Mouse (Mus musculus) limb, embryonic 15.5 days (tissue): Measurements from ENCODE around the gene Plekhg3. TPM values are rescaled to one million over a fixed set of nuclear protein-coding genes. Genes with fewer than 3 reads are reported as not detected.

Experiments
- ATAC-seq: fragments of 200-750 bp; cut with Nextera tagmentation; 2 replicates; pipeline ENCODE4 v1.8.0; 2017; ENCODE audit warnings: low read depth, moderate TSS enrichment; ENCODE audit not compliant: insufficient number of reproducible peaks, low FRiP score, low TSS enrichment
- H3K27ac ChIP-seq: fragments of 300-500 bp; sonication (generic); 2 replicates; pipeline ENCODE4 v1.5.1; 2015; ENCODE audit warnings: moderate library complexity, mild to moderate bottlenecking, inconsistent platforms
- H3K27me3 ChIP-seq: fragments of 300-500 bp; sonication (generic); 2 replicates; pipeline ENCODE4 v1.6.1; 2015; ENCODE audit warnings: inconsistent platforms
- H3K36me3 ChIP-seq: fragments of 300-500 bp; sonication (generic); 2 replicates; pipeline ENCODE4 v1.6.1; 2015; ENCODE audit warnings: inconsistent platforms
- H3K4me1 ChIP-seq: fragments of 300-500 bp; sonication (generic); 2 replicates; pipeline ENCODE4 v1.6.1; 2015; ENCODE audit warnings: inconsistent platforms
- H3K4me2 ChIP-seq: fragments of 300-500 bp; sonication (generic); 2 replicates; pipeline ENCODE4 v1.6.1; 2015; ENCODE audit warnings: mild to moderate bottlenecking, inconsistent platforms
- H3K4me3 ChIP-seq: fragments of 300-500 bp; sonication (generic); 2 replicates; pipeline ENCODE4 v1.5.1; 2015; ENCODE audit warnings: mild to moderate bottlenecking, inconsistent platforms
- H3K9ac ChIP-seq: fragments of 300-500 bp; sonication (generic); 2 replicates; pipeline ENCODE4 v1.6.1; 2015; ENCODE audit warnings: inconsistent platforms
- H3K9me3 ChIP-seq: fragments of 300-500 bp; sonication (generic); 2 replicates; pipeline ENCODE4 v1.6.1; 2016; ENCODE audit warnings: inconsistent platforms
- WGBS: fragments of 180-500 bp; shearing (Covaris S2); methylation state at CpG from one replicate; pipeline ENCODE4 v1.1.7; 2015; 5-methylcytosine and 5-hydroxymethylcytosine counted together
- polyA plus RNA-seq: library from polyadenylated mRNA; unstranded; fragments of >200 nt; fragmentation: Nextera tagmentation; extraction: Ambion mirVana; gene quantifications from 2 replicates; pipeline ENCODE4 v1.2.1, GENCODE M21; 2015

The Plekhg3 gene
- polyA plus RNA-seq, 1 experiment from 2014 or later, result 8.0 TPM

GRCm38 (mm10) chr12:76540701-76541221, 10.1 kb downstream of the Plekhg3 start:
- no peak overlapping the region for H3K4me2 ChIP-seq
- H3K9ac ChIP-seq, result no peak overlapping the region
- H3K9me3 ChIP-seq, result peaks cover 3% of the 10 kb centered on the region; the same call in 1 of the 2 replicates
- no peak overlapping the region for H3K4me3 ChIP-seq
- ATAC-seq, result no peak
- H3K4me1 ChIP-seq, result peaks cover 26% of the 10 kb centered on the region
- 69% methylated on average over 10 of the region's 10 CpGs for WGBS
- H3K27ac ChIP-seq, result no peak overlapping the region
- no peaks in the 10 kb centered on the region for H3K36me3 ChIP-seq
- no peaks in the 10 kb centered on the region for H3K27me3 ChIP-seq

GRCm38 (mm10) chr12:76541475-76541874, 10.8 kb downstream of the Plekhg3 start:
- Histone ChIP-seq H3K4me1 (peaks cover 32% of the 10 kb centered on the region), H3K9ac (no peak overlapping the region), H3K4me2 (no peak overlapping the region), H3K27ac (peak overlapping the region; percentile 30; the same call in 1 of the 2 replicates), H3K4me3 (no peak overlapping the region), H3K9me3 (peaks cover 3% of the 10 kb centered on the region; the same call in 1 of the 2 replicates), H3K36me3 (no peaks in the 10 kb centered on the region), H3K27me3 (no peaks in the 10 kb centered on the region)
- WGBS, result 24% methylated on average over 8 of the region's 8 CpGs
- ATAC-seq, result no peak

GRCm38 (mm10) chr12:76541879-76542278, 11.2 kb downstream of the Plekhg3 start:
- Histone ChIP-seq H3K9me3 (peaks cover 3% of the 10 kb centered on the region; the same call in 1 of the 2 replicates), H3K4me1 (peaks cover 34% of the 10 kb centered on the region), H3K27me3 (no peaks in the 10 kb centered on the region), H3K36me3 (no peaks in the 10 kb centered on the region), H3K27ac (peak overlapping the region; percentile 30; the same call in 1 of the 2 replicates), H3K9ac (no peak overlapping the region), H3K4me2 (no peak overlapping the region), H3K4me3 (no peak overlapping the region)
- no peak for ATAC-seq
- 38% methylated on average over 6 of the region's 6 CpGs for WGBS

- no peaks in the 10 kb centered on the region for H3K9me3 ChIP-seq
- H3K4me3 ChIP-seq, result 0 out of 2 replicates have a peak overlapping the region, but pooled peaks have one; percentile 18
- H3K36me3 ChIP-seq, result no peaks in the 10 kb centered on the region
- no peak overlapping the region for H3K9ac ChIP-seq
- H3K27me3 ChIP-seq, result no peaks in the 10 kb centered on the region
- H3K27ac ChIP-seq, result no peak overlapping the region
- WGBS, result 48% methylated on average over 15 of the region's 15 CpGs
- H3K4me2 ChIP-seq, result peak overlapping the region; percentile 45
- H3K4me1 ChIP-seq, result peaks cover 47% of the 10 kb centered on the region
- ATAC-seq, result no peak
Measured at GRCm38 (mm10) chr12:76545786-76546370, 15.2 kb downstream of the Plekhg3 start.

GRCm38 (mm10) chr12:76546383-76547276, 15.9 kb downstream of the Plekhg3 start:
- H3K4me3 ChIP-seq, result peak overlapping the region; percentile 18
- no peak for ATAC-seq
- peaks cover 39% of the 10 kb centered on the region for H3K4me1 ChIP-seq
- peak overlapping the region; percentile 64 for H3K27ac ChIP-seq
- H3K4me2 ChIP-seq, result peak overlapping the region; percentile 45
- 10% methylated on average over 28 of the region's 28 CpGs for WGBS
- H3K9me3 ChIP-seq, result no peaks in the 10 kb centered on the region
- no peak overlapping the region for H3K9ac ChIP-seq
- H3K36me3 ChIP-seq, result no peaks in the 10 kb centered on the region
- H3K27me3 ChIP-seq, result no peaks in the 10 kb centered on the region

- peaks cover 43% of the 10 kb centered on the region for H3K4me1 ChIP-seq
- WGBS, result 29% methylated on average over 13 of the region's 13 CpGs
- peak overlapping the region; percentile 64 for H3K27ac ChIP-seq
- no peaks in the 10 kb centered on the region for H3K9me3 ChIP-seq
- no peak overlapping the region; the same call in 1 of the 2 replicates for H3K4me3 ChIP-seq
- H3K27me3 ChIP-seq, result no peaks in the 10 kb centered on the region
- H3K9ac ChIP-seq, result no peak overlapping the region
- H3K4me2 ChIP-seq, result no peak overlapping the region
- no peaks in the 10 kb centered on the region for H3K36me3 ChIP-seq
- peak; percentile 55; the same call in 1 of the 2 replicates for ATAC-seq
Measured at GRCm38 (mm10) chr12:76547409-76548081, 16.9 kb downstream of the Plekhg3 start.

GRCm38 (mm10) chr12:76548082-76548423, 17.4 kb downstream of the Plekhg3 start:
- 15% methylated on average over 7 of the region's 7 CpGs for WGBS
- ATAC-seq, result no peak
- H3K9me3 ChIP-seq, result no peaks in the 10 kb centered on the region
- no peaks in the 10 kb centered on the region for H3K27me3 ChIP-seq
- H3K4me3 ChIP-seq, result no peak overlapping the region
- H3K27ac ChIP-seq, result 0 out of 2 replicates have a peak overlapping the region, but pooled peaks have one; percentile 33
- no peaks in the 10 kb centered on the region for H3K36me3 ChIP-seq
- no peak overlapping the region for H3K9ac ChIP-seq
- peaks cover 43% of the 10 kb centered on the region for H3K4me1 ChIP-seq
- no peak overlapping the region for H3K4me2 ChIP-seq

GRCm38 (mm10) chr12:76549203-76549602, 18.5 kb downstream of the Plekhg3 start:
- no peak for ATAC-seq
- no peak overlapping the region for H3K27ac ChIP-seq
- no peak overlapping the region for H3K4me3 ChIP-seq
- H3K4me1 ChIP-seq, result peaks cover 53% of the 10 kb centered on the region
- H3K9ac ChIP-seq, result no peak overlapping the region
- no peak overlapping the region for H3K4me2 ChIP-seq
- H3K27me3 ChIP-seq, result no peaks in the 10 kb centered on the region
- H3K36me3 ChIP-seq, result no peaks in the 10 kb centered on the region
- H3K9me3 ChIP-seq, result no peaks in the 10 kb centered on the region
- 68% methylated on average over 3 of the region's 3 CpGs for WGBS

GRCm38 (mm10) chr12:76552321-76552720, 21.6 kb downstream of the Plekhg3 start:
- Histone ChIP-seq H3K27ac (peak overlapping the region; percentile 68), H3K4me2 (no peak overlapping the region), H3K4me1 (peaks cover 52% of the 10 kb centered on the region), H3K9ac (no peak overlapping the region), H3K36me3 (no peaks in the 10 kb centered on the region), H3K9me3 (no peaks in the 10 kb centered on the region), H3K27me3 (no peaks in the 10 kb centered on the region), H3K4me3 (no peak overlapping the region)
- no peak for ATAC-seq
- WGBS, result 35% methylated on average over 8 of the region's 8 CpGs

- Histone ChIP-seq H3K4me3 (no peak overlapping the region), H3K36me3 (no peaks in the 10 kb centered on the region), H3K4me1 (peaks cover 45% of the 10 kb centered on the region), H3K9me3 (no peaks in the 10 kb centered on the region), H3K9ac (no peak overlapping the region), H3K27me3 (no peaks in the 10 kb centered on the region), H3K4me2 (no peak overlapping the region), H3K27ac (no peak overlapping the region)
- WGBS, result 77% methylated on average over 4 of the region's 4 CpGs
- ATAC-seq, result no peak
Measured at GRCm38 (mm10) chr12:76552958-76553357, 22.3 kb downstream of the Plekhg3 start.

GRCm38 (mm10) chr12:76553917-76554316, 23.2 kb downstream of the Plekhg3 start:
- H3K27ac ChIP-seq, result no peak overlapping the region
- H3K27me3 ChIP-seq, result no peaks in the 10 kb centered on the region
- H3K36me3 ChIP-seq, result no peaks in the 10 kb centered on the region
- ATAC-seq, result no peak
- no peaks in the 10 kb centered on the region for H3K9me3 ChIP-seq
- WGBS, result 66% methylated on average over 7 of the region's 7 CpGs
- H3K9ac ChIP-seq, result no peak overlapping the region
- peaks cover 37% of the 10 kb centered on the region for H3K4me1 ChIP-seq
- H3K4me3 ChIP-seq, result no peak overlapping the region
- H3K4me2 ChIP-seq, result no peak overlapping the region
